Mouse (Mus musculus) heart, adult 18-20 months (tissue): Measurements from ENCODE around the gene Fetub. TPM values are rescaled to one million over a fixed set of nuclear protein-coding genes. Genes with fewer than 3 reads are reported as not detected.

Experiments used
- DNase-seq, 2 experiments: peaks; one replicate each; pipeline ENCODE4 v3.0.0; 2021 to 2022; ENCODE audit warnings: mixed read lengths in 1 of 2
- total RNA-seq, 2 experiments: library from RNA; stranded (reverse); gene quantifications; 2 replicates each; pipeline ENCODE4 v1.2.3; 2021

Gene Fetub
- total RNA-seq, 2 experiments from 2014 or later, result 0.37 to 2.3 TPM

GRCm38 (mm10) chr16:22963293-22963692, 45.2 kb downstream of the Fetub start:
- no peak for DNase-seq

- DNase-seq, result no peak
Observed at GRCm38 (mm10) chr16:22967383-22968030, 49.4 kb downstream of the Fetub start.

Other genes with a start within 250 kb of the Fetub start
- gene Crygs, start 106.8 kb upstream of the Fetub start, total RNA-seq, result not detected
- 10 to 100 TPM; 12.7 to 12.8 TPM for gene Tbccd1, start 60.7 kb upstream of the Fetub start, total RNA-seq
- 10 to 100 TPM; 47.1 to 50.0 TPM for gene Dnajb11, start 60.5 kb upstream of the Fetub start, total RNA-seq
- gene Ahsg, start 27.1 kb upstream of the Fetub start, total RNA-seq, result 10 to 100 TPM in 1 of 2 experiments, 1 to 10 TPM in 1; 8.4 to 13.5 TPM
- gene Hrg, start 32.7 kb downstream of the Fetub start, total RNA-seq, result not detected
- gene Kng2, start 111.1 kb downstream of the Fetub start, total RNA-seq, result under 1 TPM in 1 of 2 experiments, not detected in 1; 0.41 TPM
- gene Kng1, start 139.5 kb downstream of the Fetub start, total RNA-seq, result not detected
- gene Eif4a2, start 189.1 kb downstream of the Fetub start, total RNA-seq, result 100 to 1,000 TPM; 420 to 448 TPM
- gene Rfc4, start 209.4 kb downstream of the Fetub start, total RNA-seq, result 10 to 100 TPM in 1 of 2 experiments, 1 to 10 TPM in 1; 8.3 to 10.1 TPM
- gene Adipoq, start 228.2 kb downstream of the Fetub start, total RNA-seq, result 10 to 100 TPM; 14.8 to 64.6 TPM